Mouse (Mus musculus) C2C12 (cell line): ENCODE results near the gene Uqcc3. TPM values are rescaled to one million over a fixed set of nuclear protein-coding genes. Genes with fewer than 3 reads are reported as not detected.

Experiments used
- H3K27me3 ChIP-seq: one replicate; pipeline ENCODE4 v1.6.1; 2011; ENCODE audit not compliant: control insufficient read depth, insufficient read depth, insufficient read length
- H3K36me3 ChIP-seq: one replicate; pipeline ENCODE4 v1.6.1; 2011; ENCODE audit not compliant: control insufficient read depth, insufficient read depth
- H3K4me3 ChIP-seq: one replicate; pipeline ENCODE4 v1.5.1; 2011; ENCODE audit warnings: mild to moderate bottlenecking, control low read depth; ENCODE audit not compliant: poor library complexity, insufficient read depth, severe bottlenecking
- H3K79me2 ChIP-seq: one replicate; pipeline ENCODE4 v1.6.1; 2011; ENCODE audit not compliant: control insufficient read depth, insufficient read depth
- H3K79me3 ChIP-seq: one replicate; pipeline ENCODE4 v1.6.1; 2011; ENCODE audit warnings: low read depth, control low read depth
- H3ac ChIP-seq: one replicate; pipeline ENCODE3; 2011; ENCODE audit warnings: low read depth; ENCODE audit not compliant: control insufficient read depth, insufficient read length
- CEBPB ChIP-seq: IDR thresholded peaks from one replicate; pipeline ENCODE4 v1.6.1; 2011; ENCODE audit warnings: low read depth, mild to moderate bottlenecking, control low read depth, moderate library complexity
- CTCF ChIP-seq: IDR thresholded peaks from one replicate; pipeline ENCODE4 v1.5.1; 2011; ENCODE audit not compliant: control insufficient read depth, insufficient read depth, insufficient read length
- FOSL1 ChIP-seq: IDR thresholded peaks from one replicate; pipeline ENCODE4 v1.8.0; 2011; ENCODE audit warnings: mild to moderate bottlenecking, low read length; ENCODE audit not compliant: poor library complexity, insufficient read depth, severe bottlenecking
- MAX ChIP-seq: IDR thresholded peaks from one replicate; pipeline ENCODE4 v1.6.1; 2011; ENCODE audit warnings: mild to moderate bottlenecking, control low read depth
- MYOD1 ChIP-seq: IDR thresholded peaks from one replicate; pipeline ENCODE4 v1.6.1; 2011; ENCODE audit warnings: low read depth; ENCODE audit not compliant: control insufficient read depth, insufficient read length
- MYOG ChIP-seq: IDR thresholded peaks from one replicate; pipeline ENCODE4 v1.6.1; 2011; ENCODE audit not compliant: control insufficient read depth, insufficient read length; ENCODE audit errors: extremely low read depth
- USF1 ChIP-seq: IDR thresholded peaks from one replicate; pipeline ENCODE4 v1.6.1; 2011; ENCODE audit warnings: low read depth, mild to moderate bottlenecking, control low read depth, moderate library complexity
- microRNA-seq: library from miRNA; unstranded; fragments of <30 nt; microRNA quantifications from one replicate; pipeline ENCODE4, GENCODE M21; 2019; ENCODE audit warnings: borderline microRNAs expressed
- polyA plus RNA-seq: library from polyadenylated mRNA; unstranded; fragments of >200 nt; fragmentation: generic; extraction: Trizol; gene quantifications from one replicate; pipeline ENCODE4 v1.2.1, GENCODE M21; 2012; ENCODE audit warnings: missing spikeins

Uqcc3 gene
- polyA plus RNA-seq, 1 experiment = 34.4 TPM

- no peak for TF ChIP-seq MYOG
- TF ChIP-seq USF1 = no peak
- TF ChIP-seq MYOD1 = no peak
- no peak for TF ChIP-seq CEBPB
- no peak for TF ChIP-seq FOSL1
- TF ChIP-seq MAX = no peak
- TF ChIP-seq CTCF = no peak
- no peak overlapping the region for H3K4me3 ChIP-seq
- peaks cover 2% of the 10 kb centered on the region for H3K79me3 ChIP-seq
- peaks cover 24% of the 10 kb centered on the region for H3K79me2 ChIP-seq
- no peak overlapping the region for H3ac ChIP-seq
- H3K36me3 ChIP-seq = peaks cover 99% of the 10 kb centered on the region
- H3K27me3 ChIP-seq = no peaks in the 10 kb centered on the region
These were observed 50.1 kb downstream of the Uqcc3 start for GRCm38 (mm10) chr19:8830664-8831063.

Small RNAs within 50 kb of the gene (microRNA-seq; reads per million reads assigned to microRNA genes)
- gene Mir5136 = not detected

Other genes with a start within 250 kb of the Uqcc3 start
- not detected for gene Chrm1, start 217.1 kb downstream of the Uqcc3 start, polyA plus RNA-seq
- gene Slc3a2, start 157.6 kb downstream of the Uqcc3 start, polyA plus RNA-seq = 207 TPM
- gene Wdr74, start 145.1 kb downstream of the Uqcc3 start, polyA plus RNA-seq = 116 TPM
- 1.7 TPM for gene 1700092M07Rik, start 140.2 kb downstream of the Uqcc3 start, polyA plus RNA-seq
- gene Stx5a, start 139.5 kb downstream of the Uqcc3 start, polyA plus RNA-seq = 32.9 TPM
- 78.5 TPM for gene Nxf1, start 123.8 kb downstream of the Uqcc3 start, polyA plus RNA-seq
- gene Tmem223, start 109.9 kb downstream of the Uqcc3 start, polyA plus RNA-seq = 58.2 TPM
- 28.7 TPM for gene Tmem179b, start 106.5 kb downstream of the Uqcc3 start, polyA plus RNA-seq
- gene Taf6l, start 94.5 kb downstream of the Uqcc3 start, polyA plus RNA-seq = 28.5 TPM
- 178 TPM for gene Polr2g, start 82.3 kb downstream of the Uqcc3 start, polyA plus RNA-seq
- gene Zbtb3, start 78.4 kb downstream of the Uqcc3 start, polyA plus RNA-seq = 3.6 TPM
- gene Ttc9c, start 61.6 kb downstream of the Uqcc3 start, polyA plus RNA-seq = 17.7 TPM
- gene Hnrnpul2, start 60.9 kb downstream of the Uqcc3 start, polyA plus RNA-seq = 45.5 TPM
- gene AC129217.1, start 51.1 kb downstream of the Uqcc3 start, polyA plus RNA-seq = 0.54 TPM
- gene Bscl2, start 43.5 kb downstream of the Uqcc3 start, polyA plus RNA-seq = 5.4 TPM
- gene Gng3, start 41.7 kb downstream of the Uqcc3 start, polyA plus RNA-seq = 0.20 TPM
- gene Lrrn4cl, start 30.2 kb downstream of the Uqcc3 start, polyA plus RNA-seq = 0.25 TPM
- gene Ubxn1, start 9.4 kb downstream of the Uqcc3 start, polyA plus RNA-seq = 169 TPM
- gene Lbhd1, start 2.8 kb upstream of the Uqcc3 start, polyA plus RNA-seq = 8.6 TPM
- gene Gm49403, start 3.0 kb upstream of the Uqcc3 start, polyA plus RNA-seq = not detected
- 175 TPM for gene 1810009A15Rik, start 7.9 kb upstream of the Uqcc3 start, polyA plus RNA-seq
- gene Gm49416, start 8.0 kb upstream of the Uqcc3 start, polyA plus RNA-seq = 0.61 TPM
- 48.0 TPM for gene Ints5, start 12.1 kb upstream of the Uqcc3 start, polyA plus RNA-seq
- 117 TPM for gene Ganab, start 17.1 kb upstream of the Uqcc3 start, polyA plus RNA-seq
- 60.1 TPM for gene B3gat3, start 39.5 kb upstream of the Uqcc3 start, polyA plus RNA-seq
- 10.4 TPM for gene Rom1, start 48.4 kb upstream of the Uqcc3 start, polyA plus RNA-seq
- gene Eml3, start 48.6 kb upstream of the Uqcc3 start, polyA plus RNA-seq = 28.7 TPM
- gene Mta2, start 61.0 kb upstream of the Uqcc3 start, polyA plus RNA-seq = 109 TPM
- 24.2 TPM for gene Tut1, start 72.9 kb upstream of the Uqcc3 start, polyA plus RNA-seq
- gene Eef1g, start 86.1 kb upstream of the Uqcc3 start, polyA plus RNA-seq = 1,028 TPM
- 86.8 TPM for gene Ahnak, start 108.4 kb upstream of the Uqcc3 start, polyA plus RNA-seq
- gene Scgb1a1, start 207.0 kb upstream of the Uqcc3 start, polyA plus RNA-seq = not detected